Mouse (Mus musculus): ENCODE data around the gene Gigyf1.

- TF ChIP-seq GATA1 (IDR thresholded peaks at IDR 0.05; ENCODE audit: low read length) (no peak), TAL1 (IDR thresholded peaks at IDR 0.05; ENCODE audit: low read length) (no peak)
Observed at GRCm38 (mm10) chr5:137527413-137527812, 9.1 kb downstream of the Gigyf1 start.
